Mouse (Mus musculus): ENCODE results near the gene Tshz2. TPM values are rescaled to one million over a fixed set of nuclear protein-coding genes. Genes with fewer than 3 reads are reported as not detected.

The Tshz2 gene
- polyA plus RNA-seq, 1 experiment from 2014 or later, result 5.4 TPM

GRCm38 (mm10) chr2:169593742-169594141 lies 39.1 kb upstream of the Tshz2 start:
- H3K9ac ChIP-seq (ENCODE audit: low read depth, low read length), result no peak overlapping the region
- H3K4me1 ChIP-seq (replicated peaks; ENCODE audit: control insufficient read depth, insufficient read depth, low read length), result no peaks in the 10 kb centered on the region
- DNase-seq (ENCODE audit: low spot score), result no peak
- no peak for ATAC-seq (replicated peaks; ENCODE audit: low FRiP score)
- no peaks in the 10 kb centered on the region for H3K9me3 ChIP-seq (ENCODE audit: control insufficient read depth, low read length)
- 64% methylated on average over 3 of the region's 3 CpGs for WGBS
- no peaks in the 10 kb centered on the region for H3K36me3 ChIP-seq (ENCODE audit: control insufficient read depth, insufficient read depth, low read length)
- H3K4me2 ChIP-seq, result no peak overlapping the region
- H3K27ac ChIP-seq (ENCODE audit: low read depth, low read length), result no peak overlapping the region
- no peaks in the 10 kb centered on the region for H3K27me3 ChIP-seq (replicated peaks; ENCODE audit: control insufficient read depth, insufficient read depth, low read length)
- H3K4me3 ChIP-seq (ENCODE audit: low read depth, low read length), result no peak overlapping the region

- H3K9me3 ChIP-seq (ENCODE audit: control insufficient read depth, low read length), result no peaks in the 10 kb centered on the region
- DNase-seq (ENCODE audit: low spot score) (no peak), ATAC-seq (replicated peaks; ENCODE audit: low FRiP score) (no peak)
- H3K4me2 ChIP-seq, result no peak overlapping the region
- WGBS, result 85% methylated on average over 6 of the region's 6 CpGs
- no peak overlapping the region for H3K9ac ChIP-seq (ENCODE audit: low read depth, low read length)
- no peaks in the 10 kb centered on the region for H3K4me1 ChIP-seq (replicated peaks; ENCODE audit: control insufficient read depth, insufficient read depth, low read length)
- no peak overlapping the region for H3K27ac ChIP-seq (ENCODE audit: low read depth, low read length)
- no peak overlapping the region for H3K4me3 ChIP-seq (ENCODE audit: low read depth, low read length)
- no peaks in the 10 kb centered on the region for H3K36me3 ChIP-seq (ENCODE audit: control insufficient read depth, insufficient read depth, low read length)
- H3K27me3 ChIP-seq (replicated peaks; ENCODE audit: control insufficient read depth, insufficient read depth, low read length), result no peaks in the 10 kb centered on the region
Measured at GRCm38 (mm10) chr2:169597357-169597756, 35.5 kb upstream of the Tshz2 start.

DNA sequence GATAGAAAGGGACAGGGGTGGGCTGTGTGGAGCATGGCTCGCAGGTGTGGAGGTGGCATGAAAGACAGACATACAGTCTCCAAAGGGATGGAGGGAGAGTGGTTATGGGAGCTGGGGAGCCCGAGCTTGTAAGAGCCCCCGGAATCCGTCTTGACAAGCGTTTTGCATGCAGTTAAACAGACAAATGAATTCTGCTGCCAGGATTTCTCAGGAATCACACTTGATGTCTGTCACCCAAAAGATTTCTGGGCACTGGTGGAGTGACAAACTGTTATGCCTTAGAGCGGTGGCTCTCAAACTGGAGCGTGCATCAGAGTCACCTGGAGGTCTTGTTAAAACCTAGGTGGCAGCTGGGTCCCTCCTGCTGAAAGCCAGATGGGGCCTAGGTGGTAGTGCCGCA lies 34.8 kb upstream of the Tshz2 start:
- ATAC-seq (replicated peaks; ENCODE audit: low FRiP score), result no peak
- Histone ChIP-seq H3K9me3 (ENCODE audit: control insufficient read depth, low read length) (no peaks in the 10 kb centered on the region), H3K36me3 (ENCODE audit: control insufficient read depth, insufficient read depth, low read length) (no peaks in the 10 kb centered on the region), H3K27ac (ENCODE audit: low read depth, low read length) (no peak overlapping the region), H3K4me1 (replicated peaks; ENCODE audit: control insufficient read depth, insufficient read depth, low read length) (no peaks in the 10 kb centered on the region), H3K4me2 (no peak overlapping the region), H3K27me3 (replicated peaks; ENCODE audit: control insufficient read depth, insufficient read depth, low read length) (no peaks in the 10 kb centered on the region), H3K9ac (ENCODE audit: low read depth, low read length) (no peak overlapping the region), H3K4me3 (ENCODE audit: low read depth, low read length) (no peak overlapping the region)
- DNase-seq (ENCODE audit: low spot score), result no peak
- WGBS, result 84% methylated on average over 8 of the region's 8 CpGs

GRCm38 (mm10) chr2:169599591-169599990 lies 33.2 kb upstream of the Tshz2 start:
- ATAC-seq (replicated peaks; ENCODE audit: low FRiP score), result no peak
- Histone ChIP-seq H3K9me3 (ENCODE audit: control insufficient read depth, low read length) (no peaks in the 10 kb centered on the region), H3K4me3 (ENCODE audit: low read depth, low read length) (no peak overlapping the region), H3K36me3 (ENCODE audit: control insufficient read depth, insufficient read depth, low read length) (no peaks in the 10 kb centered on the region), H3K27me3 (replicated peaks; ENCODE audit: control insufficient read depth, insufficient read depth, low read length) (no peaks in the 10 kb centered on the region), H3K27ac (ENCODE audit: low read depth, low read length) (no peak overlapping the region), H3K4me2 (no peak overlapping the region), H3K4me1 (replicated peaks; ENCODE audit: control insufficient read depth, insufficient read depth, low read length) (no peaks in the 10 kb centered on the region), H3K9ac (ENCODE audit: low read depth, low read length) (no peak overlapping the region)
- no peak for DNase-seq (ENCODE audit: low spot score)
- 86% methylated on average over 4 of the region's 4 CpGs for whole genome bisulfite sequencing

DNA sequence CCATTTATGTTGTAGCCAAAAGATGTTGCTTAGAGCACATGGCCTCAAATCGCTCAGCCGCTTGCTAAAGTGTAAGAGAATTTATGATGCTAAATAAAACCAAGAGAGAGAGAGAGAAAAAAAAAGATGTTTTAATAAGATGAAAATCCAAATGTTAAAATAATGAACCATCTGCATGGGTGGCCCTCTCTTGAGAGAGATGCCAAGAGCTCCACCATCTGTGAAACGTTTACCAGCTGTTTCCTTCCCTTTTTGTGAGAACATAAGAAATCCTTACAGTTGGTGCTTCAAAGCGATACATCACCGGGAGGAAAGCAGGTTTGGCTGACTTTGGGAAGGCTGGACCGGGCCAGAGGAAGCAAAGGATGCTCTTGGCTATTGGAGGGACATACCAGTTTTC lies 32.6 kb upstream of the Tshz2 start:
- Histone ChIP-seq H3K27ac (ENCODE audit: low read depth, low read length) (no peak overlapping the region), H3K36me3 (ENCODE audit: control insufficient read depth, insufficient read depth, low read length) (no peaks in the 10 kb centered on the region), H3K4me3 (ENCODE audit: low read depth, low read length) (no peak overlapping the region), H3K9ac (ENCODE audit: low read depth, low read length) (no peak overlapping the region), H3K9me3 (ENCODE audit: control insufficient read depth, low read length) (no peaks in the 10 kb centered on the region), H3K4me1 (replicated peaks; ENCODE audit: control insufficient read depth, insufficient read depth, low read length) (no peaks in the 10 kb centered on the region), H3K4me2 (no peak overlapping the region), H3K27me3 (replicated peaks; ENCODE audit: control insufficient read depth, insufficient read depth, low read length) (no peaks in the 10 kb centered on the region)
- ATAC-seq (replicated peaks; ENCODE audit: low FRiP score), result no peak
- 71% methylated on average over 6 of the region's 6 CpGs for WGBS
- no peak for DNase-seq (ENCODE audit: low spot score)

- DNase-seq (ENCODE audit: low spot score) (no peak), ATAC-seq (replicated peaks; ENCODE audit: low FRiP score) (no peak)
- Histone ChIP-seq H3K27ac (ENCODE audit: low read depth, low read length) (no peak overlapping the region), H3K4me3 (ENCODE audit: low read depth, low read length) (no peak overlapping the region), H3K9ac (ENCODE audit: low read depth, low read length) (no peak overlapping the region), H3K9me3 (ENCODE audit: control insufficient read depth, low read length) (no peaks in the 10 kb centered on the region), H3K36me3 (ENCODE audit: control insufficient read depth, insufficient read depth, low read length) (no peaks in the 10 kb centered on the region), H3K27me3 (replicated peaks; ENCODE audit: control insufficient read depth, insufficient read depth, low read length) (no peaks in the 10 kb centered on the region), H3K4me2 (no peak overlapping the region), H3K4me1 (replicated peaks; ENCODE audit: control insufficient read depth, insufficient read depth, low read length) (no peaks in the 10 kb centered on the region)
- WGBS, result 76% methylated on average over 13 of the region's 13 CpGs
Measured at GRCm38 (mm10) chr2:169606901-169607678, 25.7 kb upstream of the Tshz2 start.

DNA sequence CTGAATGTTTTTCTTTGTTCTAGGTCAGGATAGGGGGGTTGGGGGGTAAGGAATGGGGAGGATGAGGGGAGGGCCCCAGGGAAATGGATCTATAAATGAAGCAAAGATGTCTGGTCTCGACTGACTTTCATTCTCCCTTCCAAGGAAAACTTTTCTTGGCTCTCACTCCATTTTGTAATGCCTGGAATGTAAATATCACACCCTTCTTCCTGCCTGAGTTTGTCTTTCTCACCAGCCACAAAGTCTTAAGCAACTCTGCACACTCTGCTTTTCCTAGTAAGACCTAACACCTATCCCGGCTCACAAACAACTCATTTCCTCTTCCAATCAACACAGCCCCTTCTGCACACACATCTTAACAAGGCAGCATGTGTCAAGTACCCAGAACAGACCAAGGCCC lies 25.0 kb upstream of the Tshz2 start:
- no peak overlapping the region for H3K4me3 ChIP-seq (ENCODE audit: low read depth, low read length)
- no peak for DNase-seq (ENCODE audit: low spot score)
- no peak overlapping the region for H3K27ac ChIP-seq (ENCODE audit: low read depth, low read length)
- WGBS, result 39% methylated on average over 2 of the region's 2 CpGs
- no peaks in the 10 kb centered on the region for H3K9me3 ChIP-seq (ENCODE audit: control insufficient read depth, low read length)
- H3K27me3 ChIP-seq (replicated peaks; ENCODE audit: control insufficient read depth, insufficient read depth, low read length), result no peaks in the 10 kb centered on the region
- H3K4me2 ChIP-seq, result no peak overlapping the region
- no peaks in the 10 kb centered on the region for H3K36me3 ChIP-seq (ENCODE audit: control insufficient read depth, insufficient read depth, low read length)
- no peak for ATAC-seq (replicated peaks; ENCODE audit: low FRiP score)
- no peaks in the 10 kb centered on the region for H3K4me1 ChIP-seq (replicated peaks; ENCODE audit: control insufficient read depth, insufficient read depth, low read length)
- no peak overlapping the region for H3K9ac ChIP-seq (ENCODE audit: low read depth, low read length)

DNA sequence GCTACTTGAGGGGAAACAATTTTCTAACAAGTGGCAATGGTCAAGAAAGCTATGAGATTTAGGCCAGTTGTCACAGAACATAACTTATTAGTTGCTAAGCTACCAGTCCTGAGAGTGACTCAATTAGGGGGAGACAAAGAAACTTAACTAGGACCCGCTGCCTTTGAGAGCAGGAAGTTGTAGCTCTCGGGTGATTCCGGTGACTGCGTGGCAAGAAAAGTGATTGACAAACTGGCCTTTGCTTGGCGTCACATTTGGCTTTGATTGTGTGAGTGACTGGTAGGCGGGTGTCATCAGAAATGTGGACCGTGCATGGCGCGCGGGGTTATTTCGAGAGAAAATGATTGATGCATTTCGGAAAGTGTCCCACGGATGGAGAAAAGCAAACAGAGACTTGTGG lies 22.9 kb upstream of the Tshz2 start:
- Histone ChIP-seq H3K36me3 (ENCODE audit: control insufficient read depth, insufficient read depth, low read length) (no peaks in the 10 kb centered on the region), H3K27ac (ENCODE audit: low read depth, low read length) (no peak overlapping the region), H3K4me1 (replicated peaks; ENCODE audit: control insufficient read depth, insufficient read depth, low read length) (no peaks in the 10 kb centered on the region), H3K4me2 (no peak overlapping the region), H3K9ac (ENCODE audit: low read depth, low read length) (no peak overlapping the region), H3K27me3 (replicated peaks; ENCODE audit: control insufficient read depth, insufficient read depth, low read length) (no peaks in the 10 kb centered on the region), H3K9me3 (ENCODE audit: control insufficient read depth, low read length) (no peaks in the 10 kb centered on the region), H3K4me3 (ENCODE audit: low read depth, low read length) (no peak overlapping the region)
- DNase-seq (ENCODE audit: low spot score), result no peak
- ATAC-seq (replicated peaks; ENCODE audit: low FRiP score), result no peak
- WGBS, result 56% methylated on average over 13 of the region's 13 CpGs

DNA sequence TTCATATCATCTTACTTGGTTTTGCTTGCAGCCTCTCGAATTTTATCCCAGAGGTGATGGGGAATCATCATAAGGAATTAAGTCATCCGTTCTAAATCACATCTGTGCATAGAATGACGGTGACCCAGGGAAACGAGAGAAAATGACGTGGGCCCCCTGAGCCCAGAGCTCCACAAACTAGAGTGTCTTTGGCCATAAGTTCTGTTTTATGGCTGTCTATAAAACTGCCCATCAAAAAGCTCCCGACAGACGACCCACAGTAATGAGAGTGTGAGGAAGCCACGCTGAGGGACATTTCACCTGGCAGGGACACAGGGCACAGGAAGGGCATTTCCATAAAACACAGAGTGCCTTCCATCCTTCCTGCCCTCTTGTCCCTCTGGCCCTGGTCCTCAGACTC lies 21.9 kb upstream of the Tshz2 start:
- H3K36me3 ChIP-seq (ENCODE audit: control insufficient read depth, insufficient read depth, low read length), result no peaks in the 10 kb centered on the region
- H3K27me3 ChIP-seq (replicated peaks; ENCODE audit: control insufficient read depth, insufficient read depth, low read length), result no peaks in the 10 kb centered on the region
- H3K4me2 ChIP-seq, result no peak overlapping the region
- no peak overlapping the region for H3K27ac ChIP-seq (ENCODE audit: low read depth, low read length)
- 79% methylated on average over 8 of the region's 8 CpGs for WGBS
- DNase-seq (ENCODE audit: low spot score), result no peak
- H3K9ac ChIP-seq (ENCODE audit: low read depth, low read length), result no peak overlapping the region
- H3K9me3 ChIP-seq (ENCODE audit: control insufficient read depth, low read length), result no peaks in the 10 kb centered on the region
- H3K4me1 ChIP-seq (replicated peaks; ENCODE audit: control insufficient read depth, insufficient read depth, low read length), result no peaks in the 10 kb centered on the region
- no peak overlapping the region for H3K4me3 ChIP-seq (ENCODE audit: low read depth, low read length)
- no peak for ATAC-seq (replicated peaks; ENCODE audit: low FRiP score)
